Mouse (Mus musculus) embryonic fibroblast, embryonic 13.5 days (primary cell): Measurements from ENCODE around the gene Khdc4.

ENCODE experiments used
- CTCF ChIP-seq: IDR thresholded peaks from 2 replicates; pipeline ENCODE4 v1.5.1; 2011; ENCODE audit warnings: mild to moderate bottlenecking, control low read depth, low read length, moderate library complexity, borderline replicate concordance; ENCODE audit not compliant: insufficient read depth
- POLR2A ChIP-seq: IDR thresholded peaks from 2 replicates; pipeline ENCODE4 v1.6.1; 2011; ENCODE audit warnings: low read depth, mild to moderate bottlenecking, control low read depth, low read length, moderate library complexity

DNA sequence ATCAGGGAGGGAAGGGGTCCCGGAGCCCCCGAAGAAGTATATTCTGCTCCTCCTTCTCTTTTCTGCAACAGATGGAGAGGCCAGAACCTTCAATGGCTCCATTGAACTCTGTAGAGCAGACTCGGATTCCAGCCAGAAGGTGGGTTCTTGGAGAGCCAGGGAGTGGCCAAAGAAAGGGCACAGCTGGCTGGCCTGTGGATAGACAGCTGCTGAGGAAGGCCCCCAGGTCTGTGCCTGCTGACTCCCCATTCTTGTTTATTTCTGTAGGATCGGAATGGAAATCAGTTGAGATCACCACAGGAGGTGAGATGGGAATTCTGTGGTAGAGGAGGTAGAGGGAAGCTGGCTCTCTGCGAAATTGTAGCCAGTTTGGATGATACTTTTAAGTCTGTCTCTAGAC lies 42.5 kb upstream of the Khdc4 start:
- TF ChIP-seq CTCF (no peak), POLR2A (no peak)
